Mouse (Mus musculus): ENCODE measurements around the gene Nptn. TPM values are rescaled to one million over a fixed set of nuclear protein-coding genes. Genes with fewer than 3 reads are reported as not detected.

The Nptn gene
- total RNA-seq, 2 experiments from 2014 or later: 99.8 to 115 TPM

GRCm38 (mm10) chr9:58648406-58649264 lies 66.6 kb downstream of the Nptn start:
- no peak for ATAC-seq (replicated peaks; ENCODE audit: poor library complexity, severe bottlenecking)

DNA sequence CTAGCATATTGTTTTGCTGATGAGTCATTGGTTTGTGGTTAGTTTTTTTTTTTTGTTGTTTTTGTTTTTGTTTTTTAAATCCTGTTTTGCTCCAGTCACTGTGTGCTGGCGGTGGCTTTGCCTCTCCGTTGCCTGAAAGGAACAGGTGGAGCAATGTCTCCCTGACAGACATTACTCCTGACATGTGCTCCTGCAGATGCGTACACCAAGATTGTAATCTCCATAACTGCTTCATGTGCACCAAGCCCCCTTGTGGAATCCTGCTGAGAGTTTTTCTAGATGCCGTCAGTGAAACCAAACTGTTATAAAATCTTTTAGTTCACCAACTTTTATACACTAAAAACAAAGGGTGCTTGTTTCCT lies 67.2 kb downstream of the Nptn start:
- no peak for ATAC-seq (replicated peaks; ENCODE audit: poor library complexity, severe bottlenecking)

DNA sequence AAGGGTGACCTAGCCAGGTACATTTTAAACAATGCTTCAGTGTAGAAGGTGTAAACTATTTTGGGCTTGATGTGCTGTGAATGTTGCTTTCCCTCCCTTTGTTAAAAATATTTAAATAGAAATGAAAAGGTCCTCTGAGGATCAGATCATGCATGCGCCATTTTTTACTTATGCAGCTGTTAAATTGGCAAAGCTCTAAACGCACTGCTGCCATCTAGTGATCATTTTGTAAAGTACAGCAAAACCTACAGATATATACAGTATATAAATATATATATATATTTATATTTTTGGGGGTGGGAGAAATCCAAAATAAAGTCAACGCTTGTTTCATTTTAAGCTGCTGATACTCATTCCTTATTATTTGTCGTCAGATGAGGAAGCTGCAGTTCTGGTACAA lies 70.0 kb downstream of the Nptn start:
- ATAC-seq (replicated peaks; ENCODE audit: poor library complexity, severe bottlenecking): peak; percentile 52; the same call in 1 of the 2 replicates

DNA sequence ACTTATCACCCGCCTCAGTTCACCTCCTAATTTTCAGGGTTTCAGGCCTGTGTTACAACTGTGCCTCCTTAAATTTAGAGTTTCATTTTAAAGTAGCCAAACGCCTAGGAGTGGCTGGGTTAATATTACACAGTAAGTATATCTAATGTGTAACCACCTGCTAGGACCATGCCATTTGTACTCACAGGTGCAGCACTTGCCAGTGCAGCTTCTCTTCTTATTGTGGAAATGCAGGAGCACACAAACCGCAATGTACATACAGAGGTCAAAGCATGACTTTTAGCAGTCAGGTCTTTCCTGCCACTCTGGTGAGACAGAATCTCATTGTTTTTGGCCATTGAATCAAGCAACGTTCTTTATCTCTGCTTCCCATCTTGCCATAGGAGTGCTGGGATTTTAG lies 72.5 kb downstream of the Nptn start:
- ATAC-seq (replicated peaks; ENCODE audit: poor library complexity, severe bottlenecking): no peak

DNA sequence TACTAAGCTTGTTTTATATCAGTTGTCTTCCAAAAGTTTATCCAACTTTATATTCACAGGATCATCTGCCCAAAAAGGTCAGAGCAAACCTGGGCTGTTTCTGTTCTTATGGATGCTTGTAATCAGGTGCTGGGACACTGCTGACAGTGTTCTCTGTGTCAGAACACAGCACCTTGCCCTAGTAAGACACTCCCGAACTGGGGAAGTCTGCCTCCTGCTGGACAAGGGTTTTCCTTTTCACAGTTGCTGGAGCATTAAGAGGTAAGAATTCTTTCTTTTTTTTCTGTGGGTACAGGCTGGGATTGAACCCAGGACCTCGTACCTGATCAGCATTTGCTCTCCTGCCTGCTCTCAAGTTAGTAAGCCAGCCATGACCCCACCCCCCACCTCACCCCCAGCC lies 74.4 kb downstream of the Nptn start:
- ATAC-seq (replicated peaks; ENCODE audit: poor library complexity, severe bottlenecking): no peak

DNA sequence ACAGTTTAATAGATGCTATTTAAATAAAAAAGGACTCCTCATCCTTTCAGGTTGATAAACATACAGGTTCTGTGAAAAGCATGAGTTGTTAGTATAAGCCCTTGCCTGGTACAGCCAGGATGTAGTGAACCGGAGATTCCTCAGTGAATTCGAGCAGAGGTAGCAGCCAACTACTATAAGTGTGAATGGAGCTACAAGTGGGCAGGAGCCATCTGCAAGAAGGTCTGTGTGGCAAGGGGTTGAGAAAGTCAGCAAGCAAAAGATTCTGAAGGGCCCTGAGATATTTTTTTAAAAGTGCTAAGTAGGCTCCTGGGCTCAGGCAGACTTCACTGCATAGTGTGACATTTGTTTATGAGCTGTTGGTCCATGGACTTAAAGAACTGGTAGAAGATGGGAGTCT lies 74.8 kb downstream of the Nptn start:
- ATAC-seq (replicated peaks; ENCODE audit: poor library complexity, severe bottlenecking): no peak

DNA sequence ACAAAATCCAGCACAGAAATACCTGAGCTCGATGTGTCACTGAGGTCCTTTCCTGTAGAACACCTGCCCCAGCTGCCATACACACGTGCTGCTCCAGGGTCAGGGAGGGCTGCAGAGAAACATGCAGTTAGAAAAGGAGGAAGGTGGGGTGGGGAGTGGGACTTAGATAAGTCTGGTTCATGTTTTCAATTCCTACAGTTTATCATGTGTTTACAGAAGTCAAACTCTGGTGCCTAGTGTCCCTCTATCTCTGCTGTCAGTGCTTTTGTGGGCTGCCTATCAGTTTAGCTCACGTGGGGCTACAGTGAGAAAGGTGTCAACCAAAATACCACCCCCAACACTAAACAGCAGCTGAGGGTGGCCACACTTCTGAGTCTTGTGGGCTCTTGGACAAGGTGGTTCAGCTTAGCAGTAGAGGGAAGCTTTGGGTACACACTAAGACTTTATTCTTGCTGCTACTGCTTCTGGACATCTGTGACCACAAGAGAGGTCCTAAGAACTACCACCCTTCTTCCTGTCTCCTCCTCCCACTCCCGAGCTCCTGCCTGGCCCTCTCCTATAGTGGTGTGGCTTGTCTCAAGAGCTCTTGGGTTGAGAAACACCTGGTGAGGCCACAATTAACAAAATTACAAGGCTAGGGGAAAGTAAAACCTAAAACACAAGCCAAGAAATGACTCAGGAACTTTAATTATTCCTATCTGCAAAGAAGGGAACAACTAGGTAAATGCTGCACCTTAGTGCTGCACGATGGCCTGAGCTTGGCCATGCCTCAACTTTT lies 75.9 kb downstream of the Nptn start:
- ATAC-seq (replicated peaks; ENCODE audit: poor library complexity, severe bottlenecking): no peak

GRCm38 (mm10) chr9:58658596-58659309 lies 76.7 kb downstream of the Nptn start:
- ATAC-seq (replicated peaks; ENCODE audit: poor library complexity, severe bottlenecking): no peak

GRCm38 (mm10) chr9:58659331-58659730 lies 77.3 kb downstream of the Nptn start:
- ATAC-seq (replicated peaks; ENCODE audit: poor library complexity, severe bottlenecking): no peak

DNA sequence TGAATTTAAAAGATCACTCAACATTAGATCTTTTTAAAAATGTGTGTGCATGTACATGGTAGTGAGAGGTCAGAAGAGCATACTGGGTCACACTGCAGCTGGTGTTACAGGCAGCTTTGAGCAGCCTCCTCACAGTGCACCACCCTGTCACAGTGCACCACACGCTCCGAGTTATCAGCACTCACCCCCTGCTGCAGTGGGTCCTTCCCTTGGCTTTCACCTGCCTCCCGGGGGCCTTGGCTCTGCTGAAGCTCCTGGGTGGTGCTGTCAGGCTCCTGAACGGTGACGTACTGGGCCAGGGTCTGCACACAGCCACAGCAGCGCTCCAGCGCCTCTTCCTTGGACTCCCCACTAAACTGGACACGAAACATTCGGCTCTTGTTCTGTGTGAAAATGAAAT lies 77.9 kb downstream of the Nptn start:
- no peak for ATAC-seq (replicated peaks; ENCODE audit: poor library complexity, severe bottlenecking)

DNA sequence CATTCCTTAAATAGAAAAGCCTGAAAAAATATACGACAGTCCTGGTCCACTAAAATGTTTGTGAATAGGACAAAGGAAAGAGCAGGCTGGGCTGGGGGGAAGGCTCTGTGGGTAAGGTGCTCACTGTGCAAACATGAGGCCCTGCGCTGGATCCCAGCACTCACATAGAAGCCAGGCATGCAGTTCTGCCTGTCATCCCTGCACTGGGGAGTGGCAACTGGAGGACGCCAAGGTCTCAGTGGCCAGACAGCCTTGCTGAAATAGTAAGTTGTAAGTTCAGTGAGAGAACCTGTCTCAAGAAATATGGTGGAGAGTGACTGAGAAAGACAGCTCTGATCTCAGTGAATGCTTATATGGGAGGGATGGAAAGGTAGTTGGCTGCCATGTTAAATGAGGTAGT lies 78.6 kb downstream of the Nptn start:
- ATAC-seq (replicated peaks; ENCODE audit: poor library complexity, severe bottlenecking): no peak

GRCm38 (mm10) chr9:58662007-58662406 lies 80.0 kb downstream of the Nptn start:
- no peak for ATAC-seq (replicated peaks; ENCODE audit: poor library complexity, severe bottlenecking)

DNA sequence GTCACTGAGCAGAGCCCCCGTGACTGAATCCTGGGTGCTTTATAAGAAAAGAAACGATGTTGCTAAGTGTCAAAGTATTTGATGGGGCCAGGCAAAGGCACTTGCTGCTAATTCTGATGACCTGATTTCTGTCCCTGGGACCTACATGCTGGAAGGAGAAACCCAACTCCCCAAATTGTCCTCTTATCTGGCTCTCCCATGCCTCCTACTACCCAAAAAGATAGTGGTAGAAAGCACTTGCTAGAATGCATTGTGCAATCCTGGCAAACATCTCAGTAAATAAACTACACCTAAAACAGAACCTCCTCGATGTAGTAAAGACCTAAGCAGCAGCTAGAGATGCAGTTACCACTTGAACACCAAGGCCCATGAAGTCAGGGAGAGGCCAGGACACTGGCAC lies 80.8 kb downstream of the Nptn start:
- no peak for ATAC-seq (replicated peaks; ENCODE audit: poor library complexity, severe bottlenecking)

DNA sequence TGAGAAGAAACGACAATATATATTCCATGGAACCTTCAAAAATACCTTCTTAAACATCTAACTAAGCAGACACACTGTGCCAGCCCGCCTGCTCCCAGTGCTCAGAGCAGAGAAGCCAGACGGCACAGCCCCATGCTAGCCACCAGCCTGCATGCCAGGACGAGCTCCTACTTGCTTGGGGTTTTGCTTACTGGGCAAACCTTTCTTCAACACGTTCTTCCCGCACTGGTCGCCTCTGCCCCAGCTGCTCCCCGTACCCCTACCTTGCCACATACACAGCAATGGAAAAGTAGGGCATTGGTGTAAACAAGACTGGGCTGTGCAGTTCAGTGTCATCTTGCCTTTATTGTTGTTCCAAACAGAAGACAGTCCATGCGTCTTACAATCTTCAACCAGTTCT lies 83.5 kb downstream of the Nptn start:
- no peak for ATAC-seq (replicated peaks; ENCODE audit: poor library complexity, severe bottlenecking)

GRCm38 (mm10) chr9:58666191-58666590 lies 84.2 kb downstream of the Nptn start:
- ATAC-seq (replicated peaks; ENCODE audit: poor library complexity, severe bottlenecking): no peak

DNA sequence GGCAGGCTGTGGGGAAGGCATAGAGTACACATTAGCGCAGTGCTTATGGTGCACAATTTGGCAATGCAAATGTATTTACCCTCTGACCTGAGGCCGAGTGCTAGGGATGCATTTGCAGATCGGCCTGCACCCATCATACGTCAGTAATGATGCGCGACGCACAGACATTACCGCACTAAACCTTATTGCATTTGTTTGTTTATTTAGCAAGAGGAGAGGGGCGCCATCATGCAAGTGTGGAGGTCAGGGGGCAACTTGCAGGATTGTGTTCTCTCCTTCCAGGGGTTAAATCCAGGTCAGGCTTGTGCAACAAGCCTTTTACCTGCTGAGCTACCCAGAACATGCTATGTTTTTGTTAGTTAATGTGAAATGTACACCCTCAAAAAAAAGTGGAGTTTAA lies 85.2 kb downstream of the Nptn start:
- ATAC-seq (replicated peaks; ENCODE audit: poor library complexity, severe bottlenecking): no peak

GRCm38 (mm10) chr9:58668171-58668570 lies 86.1 kb downstream of the Nptn start:
- ATAC-seq (replicated peaks; ENCODE audit: poor library complexity, severe bottlenecking): no peak

DNA sequence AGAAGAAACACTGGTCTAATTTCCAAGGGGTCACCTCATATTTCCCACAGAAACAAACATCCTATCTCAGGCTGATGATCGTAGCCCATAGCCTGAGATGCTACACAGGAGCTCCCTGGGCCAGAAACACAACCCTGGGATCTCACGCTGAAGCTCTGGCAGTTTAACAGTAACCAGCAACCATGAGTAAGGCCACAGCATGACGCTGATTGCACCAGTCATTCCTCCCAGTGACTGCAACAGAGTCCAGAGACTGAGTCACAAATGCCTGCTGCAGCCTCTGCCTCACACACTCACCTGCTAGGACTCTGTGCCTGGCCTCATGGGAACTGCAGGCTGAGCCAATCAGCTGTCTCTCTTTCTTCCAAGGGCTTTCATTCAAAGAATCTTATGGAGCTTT lies 87.0 kb downstream of the Nptn start:
- ATAC-seq (replicated peaks; ENCODE audit: poor library complexity, severe bottlenecking): no peak

GRCm38 (mm10) chr9:58669819-58670218 lies 87.8 kb downstream of the Nptn start:
- ATAC-seq (replicated peaks; ENCODE audit: poor library complexity, severe bottlenecking): no peak

- ATAC-seq (replicated peaks; ENCODE audit: poor library complexity, severe bottlenecking): no peak
Observed at GRCm38 (mm10) chr9:58672474-58672873, 90.4 kb downstream of the Nptn start.

DNA sequence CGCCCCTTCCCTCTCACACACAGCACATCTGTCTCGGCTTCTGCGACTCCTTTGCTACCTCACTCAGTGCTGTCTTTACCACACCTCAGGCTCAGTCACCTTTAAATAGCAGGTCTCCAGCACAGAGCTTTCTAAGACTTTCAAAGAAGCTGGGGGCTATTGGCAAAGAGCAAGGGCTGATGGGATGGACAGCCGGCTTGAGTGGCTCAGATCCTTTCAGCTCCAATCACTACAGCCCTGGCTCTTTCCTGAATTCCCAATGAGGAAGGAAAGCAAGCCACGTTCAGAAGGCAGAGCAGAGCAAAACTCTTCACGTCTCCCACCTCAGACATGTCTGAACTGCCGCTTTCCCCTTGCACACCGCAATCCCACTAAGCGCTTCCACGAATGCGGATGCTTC lies 92.7 kb downstream of the Nptn start:
- no peak for ATAC-seq (replicated peaks; ENCODE audit: poor library complexity, severe bottlenecking)
